Mouse (Mus musculus) liver, adult 2 months (tissue): ENCODE measurements around the gene Smurf2.

Experiments used
- CTCF ChIP-seq: fragments of 200-500 bp; IDR thresholded peaks from 2 replicates; pipeline ENCODE4 v1.5.1; 2011; ENCODE audit warnings: low read depth, low read length, control low read depth
- POLR2A ChIP-seq: fragments of 200-500 bp; IDR thresholded peaks from 2 replicates; pipeline ENCODE4 v1.6.1; 2011; ENCODE audit warnings: low read length, control low read depth; ENCODE audit not compliant: insufficient read depth; ENCODE audit errors: extremely low read depth

GRCm38 (mm10) chr11:106780590-106781220 lies 139.8 kb downstream of the Smurf2 start:
- no peak for TF ChIP-seq POLR2A
- no peak for TF ChIP-seq CTCF
